Mouse (Mus musculus) cerebellum, adult 2 months (tissue): ENCODE measurements around the gene Bend6.

Source experiments
- CTCF ChIP-seq: fragments of 200-500 bp; IDR thresholded peaks from 2 replicates; pipeline ENCODE4 v1.5.1; 2011; ENCODE audit warnings: low read depth, mild to moderate bottlenecking, control low read depth, low read length, moderate library complexity, borderline replicate concordance; ENCODE audit not compliant: insufficient read depth
- POLR2A ChIP-seq: fragments of 200-500 bp; IDR thresholded peaks from 2 replicates; pipeline ENCODE4 v1.6.1; 2011; ENCODE audit warnings: low read length, control low read depth, borderline replicate concordance; ENCODE audit not compliant: insufficient read depth

DNA sequence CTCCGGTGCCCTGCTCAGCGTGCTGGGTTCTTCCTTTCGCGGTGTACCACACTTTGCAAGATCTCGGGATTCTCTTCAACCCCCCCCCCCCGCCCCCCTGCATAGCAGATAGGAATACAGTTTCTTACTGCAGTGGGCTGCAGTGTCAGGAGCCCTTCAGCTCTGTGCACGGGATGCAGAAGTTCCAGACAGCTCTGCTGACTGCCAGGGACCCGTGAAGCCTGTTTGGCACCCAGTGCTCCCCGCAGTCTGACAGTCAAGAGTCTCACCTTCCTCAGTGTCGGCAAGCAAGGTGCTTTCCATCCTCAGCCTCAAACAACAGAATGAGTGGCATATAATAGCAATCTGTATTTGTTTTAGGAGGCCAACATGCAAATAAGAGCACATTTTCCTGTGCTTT, 1.4 kb downstream of the Bend6 start:
- TF ChIP-seq CTCF (no peak), POLR2A (no peak)
